Mouse (Mus musculus) heart, embryonic 12.5 days (tissue): ENCODE results near the gene Cipc. TPM values are rescaled to one million over a fixed set of nuclear protein-coding genes. Genes with fewer than 3 reads are reported as not detected.

ENCODE experiments used
- ATAC-seq: fragments of 200-750 bp; cut with Nextera tagmentation; 2 replicates; pipeline ENCODE4 v1.8.0; 2017; ENCODE audit warnings: moderate TSS enrichment, moderate library complexity; ENCODE audit not compliant: insufficient number of reproducible peaks, low FRiP score
- H3K27ac ChIP-seq: fragments of 300-500 bp; sonication (generic); 2 replicates; pipeline ENCODE4 v1.5.1; 2016; ENCODE audit warnings: mild to moderate bottlenecking, moderate library complexity; ENCODE audit not compliant: poor library complexity, severe bottlenecking
- H3K27me3 ChIP-seq: fragments of 300-500 bp; sonication (generic); replicated peaks from 2 replicates; pipeline ENCODE4 v1.6.1; 2016; ENCODE audit warnings: mild to moderate bottlenecking, moderate library complexity
- H3K36me3 ChIP-seq: fragments of 300-500 bp; sonication (generic); 2 replicates; pipeline ENCODE4 v1.6.1; 2016; ENCODE audit warnings: mild to moderate bottlenecking, moderate library complexity
- H3K4me1 ChIP-seq: fragments of 300-500 bp; sonication (generic); replicated peaks from 2 replicates; pipeline ENCODE4 v1.6.1; 2016; ENCODE audit warnings: mild to moderate bottlenecking
- H3K4me2 ChIP-seq: fragments of 300-500 bp; sonication (generic); 2 replicates; pipeline ENCODE4 v1.6.1; 2016; ENCODE audit warnings: mild to moderate bottlenecking, moderate library complexity
- H3K4me3 ChIP-seq: fragments of 300-500 bp; sonication (generic); 2 replicates; pipeline ENCODE4 v1.5.1; 2016; ENCODE audit warnings: mild to moderate bottlenecking
- H3K9ac ChIP-seq: fragments of 300-500 bp; sonication (generic); 2 replicates; pipeline ENCODE4 v1.6.1; 2016; ENCODE audit warnings: mild to moderate bottlenecking, moderate library complexity
- H3K9me3 ChIP-seq: fragments of 300-500 bp; sonication (generic); replicated peaks from 2 replicates; pipeline ENCODE4 v1.6.1; 2016; ENCODE audit warnings: mild to moderate bottlenecking, moderate library complexity
- WGBS: fragments of 180-500 bp; shearing (Covaris S2); methylation state at CpG from one replicate; pipeline ENCODE4 v1.1.7; 2016; 5-methylcytosine and 5-hydroxymethylcytosine counted together
- polyA plus RNA-seq: library from polyadenylated mRNA; unstranded; fragments of >200 nt; fragmentation: Nextera tagmentation; extraction: Ambion mirVana; gene quantifications from 2 replicates; pipeline ENCODE4 v1.2.1, GENCODE M21; 2016

Cipc gene
- polyA plus RNA-seq, 1 experiment from 2014 or later = 28.9 TPM

DNA sequence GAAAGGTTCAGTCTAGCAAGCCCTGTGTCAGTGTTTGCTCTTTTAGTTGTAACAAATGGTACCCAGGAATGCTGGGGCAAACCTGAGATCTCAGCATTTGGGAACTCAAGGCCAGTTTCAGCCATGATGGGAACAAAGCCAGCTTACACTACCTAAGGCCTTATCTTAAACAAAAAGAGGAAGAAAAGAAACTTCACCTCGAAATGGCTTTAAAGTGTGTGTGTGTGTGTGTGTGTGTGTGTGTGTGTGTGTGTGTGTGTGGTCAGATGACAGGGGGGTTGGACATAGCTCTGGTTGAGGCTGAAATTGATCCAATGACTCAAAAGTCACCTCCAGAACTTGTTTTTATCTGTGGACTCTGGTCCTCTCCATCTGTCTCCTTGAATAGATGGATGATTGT is 12.1 kb upstream of the Cipc start:
- Histone ChIP-seq H3K9ac (no peak overlapping the region), H3K4me3 (no peak overlapping the region), H3K27me3 (no peaks in the 10 kb centered on the region), H3K4me1 (peaks cover 6% of the 10 kb centered on the region; the same call in 1 of the 2 replicates), H3K4me2 (no peak overlapping the region), H3K27ac (no peak overlapping the region), H3K36me3 (no peaks in the 10 kb centered on the region), H3K9me3 (no peaks in the 10 kb centered on the region)
- ATAC-seq = no peak
- 60% methylated on average over 1 of the region's 1 CpGs for WGBS

GRCm38 (mm10) chr12:86935692-86936282 is 11.1 kb upstream of the Cipc start:
- H3K27ac ChIP-seq = no peak overlapping the region
- H3K4me1 ChIP-seq = peaks cover 6% of the 10 kb centered on the region; the same call in 1 of the 2 replicates
- H3K9ac ChIP-seq = no peak overlapping the region
- H3K9me3 ChIP-seq = no peaks in the 10 kb centered on the region
- H3K27me3 ChIP-seq = no peaks in the 10 kb centered on the region
- no peak overlapping the region for H3K4me2 ChIP-seq
- ATAC-seq = no peak
- no peak overlapping the region for H3K4me3 ChIP-seq
- H3K36me3 ChIP-seq = no peaks in the 10 kb centered on the region
- 72% methylated on average over 8 of the region's 8 CpGs for WGBS

DNA sequence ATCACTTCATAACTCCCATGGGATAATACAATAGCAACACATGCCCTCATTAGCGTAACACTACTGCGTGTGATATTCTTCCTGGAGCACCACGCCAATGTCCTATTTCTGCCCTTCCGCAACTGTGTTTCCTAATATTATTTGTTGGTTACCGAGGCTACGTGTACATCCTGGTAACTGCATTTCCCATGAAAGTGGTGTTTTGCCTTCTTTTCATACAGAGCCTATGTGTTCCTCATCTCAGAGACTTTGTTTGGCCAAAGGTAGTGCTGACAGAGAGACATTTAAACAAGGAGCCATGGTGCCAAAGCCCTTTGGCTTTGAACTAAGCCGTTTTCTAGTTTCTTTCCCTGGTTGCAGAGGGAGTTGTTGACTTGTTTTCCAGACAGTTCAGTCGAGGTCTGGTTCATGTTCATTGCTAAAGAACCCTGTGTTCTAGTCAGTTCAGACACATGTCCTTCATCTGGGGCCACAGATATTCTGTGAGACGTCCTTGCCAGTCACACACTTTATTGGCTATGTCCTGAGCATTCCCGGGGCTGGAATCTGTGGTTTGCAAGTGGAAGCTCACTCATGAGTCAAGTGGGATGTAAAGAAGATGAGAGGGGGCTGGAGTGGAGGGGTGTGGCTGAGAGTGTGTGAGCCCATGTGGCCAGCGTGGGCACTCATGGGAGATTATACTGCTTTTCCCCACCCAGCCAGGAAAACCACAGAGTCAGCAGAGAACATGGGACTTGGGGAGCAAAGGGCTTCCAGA is 10.1 kb upstream of the Cipc start:
- no peak overlapping the region for H3K9ac ChIP-seq
- WGBS = 71% methylated on average over 11 of the region's 11 CpGs
- ATAC-seq = no peak

GRCm38 (mm10) chr12:86938571-86938970 is 8.3 kb upstream of the Cipc start:
- Histone ChIP-seq H3K9me3 (no peaks in the 10 kb centered on the region), H3K4me2 (no peak overlapping the region), H3K27ac (no peak overlapping the region), H3K4me3 (no peak overlapping the region), H3K9ac (no peak overlapping the region), H3K27me3 (no peaks in the 10 kb centered on the region), H3K4me1 (peaks cover 22% of the 10 kb centered on the region), H3K36me3 (no peaks in the 10 kb centered on the region)
- 66% methylated on average over 9 of the region's 9 CpGs for WGBS
- ATAC-seq = no peak

More for the DNA sequence above, 10.1 kb upstream of the Cipc start:
- Histone ChIP-seq H3K27me3 (no peaks in the 10 kb centered on the region), H3K36me3 (no peaks in the 10 kb centered on the region), H3K4me1 (peaks cover 14% of the 10 kb centered on the region), H3K4me2 (no peak overlapping the region), H3K4me3 (no peak overlapping the region), H3K9me3 (no peaks in the 10 kb centered on the region), H3K27ac (no peak overlapping the region)

DNA sequence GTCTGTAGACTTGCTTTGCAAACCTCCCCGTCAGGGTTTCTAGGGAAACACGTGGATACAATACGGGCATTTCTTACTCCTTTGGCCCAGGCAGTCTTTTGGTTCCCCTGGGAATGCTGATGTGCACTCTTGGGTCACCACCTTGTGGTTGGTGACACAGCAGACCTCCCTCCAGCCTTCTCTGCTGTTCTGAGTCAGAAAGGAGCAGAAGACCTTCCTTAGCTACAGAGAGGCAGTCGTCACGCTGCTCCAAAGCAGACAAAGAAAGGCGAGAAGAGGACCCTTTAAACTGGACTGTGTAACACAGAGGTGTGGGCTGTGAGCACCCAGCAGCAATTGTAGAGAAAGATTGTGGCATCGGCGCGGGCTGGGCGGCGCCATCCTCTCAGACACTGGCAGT is 5.7 kb upstream of the Cipc start:
- Histone ChIP-seq H3K4me1 (peaks cover 26% of the 10 kb centered on the region), H3K27ac (peak overlapping the region; percentile 7; the same call in 1 of the 2 replicates), H3K9me3 (no peaks in the 10 kb centered on the region), H3K9ac (0 out of 2 replicates have a peak overlapping the region, but pooled peaks have one; percentile 13), H3K4me3 (no peak overlapping the region), H3K36me3 (no peaks in the 10 kb centered on the region), H3K27me3 (no peaks in the 10 kb centered on the region), H3K4me2 (no peak overlapping the region)
- ATAC-seq = no peak
- WGBS = 45% methylated on average over 11 of the region's 11 CpGs

DNA sequence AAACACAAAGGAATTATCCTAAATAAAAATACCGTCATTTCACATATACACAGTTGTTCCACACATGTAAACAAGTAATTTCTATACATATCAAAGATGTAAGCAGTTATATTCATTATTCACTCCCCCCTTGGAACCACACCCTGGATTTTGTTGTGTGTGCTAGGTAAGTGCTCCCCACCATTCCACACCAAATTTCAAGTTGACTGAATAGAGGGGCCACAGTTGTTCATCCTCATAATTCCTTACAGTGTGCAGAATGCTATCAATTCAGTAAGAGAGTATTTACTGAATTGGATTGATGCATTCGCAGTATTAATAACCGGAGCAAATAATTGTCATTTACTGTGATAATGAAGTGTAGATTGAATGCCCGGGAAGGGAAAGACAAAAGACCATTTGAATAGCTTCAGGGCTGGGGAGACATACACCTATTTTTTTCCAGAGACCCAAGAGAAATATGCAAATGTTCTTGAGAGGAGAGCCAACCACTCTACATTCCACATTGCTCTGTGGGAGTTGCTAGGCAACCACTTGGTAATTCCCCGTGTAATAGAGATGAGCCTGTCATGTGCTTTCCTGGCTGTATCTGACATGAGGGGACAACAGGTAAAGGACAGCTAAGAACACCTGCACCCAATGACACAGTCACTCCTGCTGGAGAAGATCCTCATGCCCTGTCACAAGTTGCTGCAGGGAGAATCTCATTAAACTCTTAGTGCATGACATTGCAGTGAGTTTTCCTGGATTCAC is 4.9 kb upstream of the Cipc start:
- Histone ChIP-seq H3K27me3 (no peaks in the 10 kb centered on the region), H3K9me3 (no peaks in the 10 kb centered on the region), H3K9ac (no peak overlapping the region), H3K36me3 (no peaks in the 10 kb centered on the region), H3K4me2 (peak overlapping the region; percentile 29), H3K27ac (peak overlapping the region; percentile 23; the same call in 1 of the 2 replicates), H3K4me1 (peaks cover 24% of the 10 kb centered on the region), H3K4me3 (no peak overlapping the region)
- whole genome bisulfite sequencing = 56% methylated on average over 5 of the region's 5 CpGs
- no peak for ATAC-seq

- Histone ChIP-seq H3K4me3 (no peak overlapping the region), H3K9ac (no peak overlapping the region), H3K9me3 (no peaks in the 10 kb centered on the region), H3K27ac (no peak overlapping the region), H3K4me1 (peaks cover 29% of the 10 kb centered on the region), H3K27me3 (no peaks in the 10 kb centered on the region), H3K4me2 (no peak overlapping the region), H3K36me3 (no peaks in the 10 kb centered on the region)
- no peak for ATAC-seq
- WGBS = 82% methylated on average over 8 of the region's 8 CpGs
Measured at GRCm38 (mm10) chr12:86943421-86943820, 3.4 kb upstream of the Cipc start.

DNA sequence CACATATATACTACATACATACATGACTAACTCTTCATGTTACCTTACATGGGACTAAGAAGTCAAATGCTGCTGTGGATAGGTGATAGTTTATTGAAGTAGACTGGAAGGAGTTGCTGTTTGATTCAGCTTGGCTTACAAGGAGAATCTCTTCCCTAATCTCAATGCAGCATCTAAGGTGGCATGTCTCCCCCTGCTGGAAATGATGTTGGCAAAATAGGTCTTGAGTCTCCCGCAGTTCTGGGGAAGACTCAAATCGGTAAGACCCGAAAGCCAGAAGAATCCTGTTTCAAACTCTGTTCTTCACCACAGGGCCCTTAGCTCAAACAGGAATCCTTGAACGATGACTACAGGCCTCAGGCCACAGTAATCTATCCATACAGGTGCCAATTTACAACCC is 1.7 kb upstream of the Cipc start:
- 11% methylated on average over 4 of the region's 4 CpGs for WGBS
- H3K4me2 ChIP-seq = no peak overlapping the region
- no peak for ATAC-seq
- H3K9ac ChIP-seq = no peak overlapping the region
- no peak overlapping the region for H3K27ac ChIP-seq
- peaks cover 41% of the 10 kb centered on the region for H3K4me1 ChIP-seq
- no peaks in the 10 kb centered on the region for H3K36me3 ChIP-seq
- H3K27me3 ChIP-seq = no peaks in the 10 kb centered on the region
- no peaks in the 10 kb centered on the region for H3K9me3 ChIP-seq
- no peak overlapping the region for H3K4me3 ChIP-seq

DNA sequence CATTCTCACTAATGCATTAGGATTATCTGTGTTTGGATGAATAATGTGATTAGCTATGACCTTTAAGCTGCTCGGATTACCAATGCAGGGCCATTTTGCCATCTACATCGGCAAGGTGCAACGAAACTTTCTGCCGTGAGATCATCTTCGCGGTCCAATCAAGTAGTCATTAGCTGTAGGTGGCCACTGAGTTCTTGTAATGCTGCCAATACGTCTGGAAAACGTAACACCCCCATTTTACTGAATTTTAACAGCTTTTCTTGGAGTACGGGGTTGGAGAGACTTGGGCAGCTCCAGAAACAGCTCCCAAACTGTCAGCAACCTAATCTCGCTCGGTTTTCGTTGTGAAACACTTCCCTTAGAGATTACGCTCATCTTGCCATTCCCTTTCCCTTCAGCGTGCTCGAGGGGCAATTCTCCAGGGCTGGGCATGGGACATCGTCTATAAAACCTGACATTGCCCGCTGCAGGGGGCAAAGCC is 502 bp upstream of the Cipc start:
- H3K4me1 ChIP-seq = peaks cover 44% of the 10 kb centered on the region
- WGBS = 2% methylated on average over 17 of the region's 17 CpGs

GRCm38 (mm10) chr12:86947681-86948401 is 998 bp downstream of the Cipc start:
- Histone ChIP-seq H3K9ac (peak overlapping the region; percentile 78), H3K9me3 (no peaks in the 10 kb centered on the region), H3K27ac (peak overlapping the region; percentile 79), H3K36me3 (peaks cover 5% of the 10 kb centered on the region), H3K4me2 (peak overlapping the region; percentile 82), H3K4me1 (peaks cover 33% of the 10 kb centered on the region), H3K4me3 (peak overlapping the region; percentile 54), H3K27me3 (no peaks in the 10 kb centered on the region)
- 20% methylated on average over 26 of the region's 26 CpGs for WGBS
- ATAC-seq = peak; percentile 33; the same call in 1 of the 2 replicates

More for the DNA sequence above, 502 bp upstream of the Cipc start:
- H3K36me3 ChIP-seq = no peaks in the 10 kb centered on the region
- H3K9me3 ChIP-seq = no peaks in the 10 kb centered on the region
- peak overlapping the region; percentile 82 for H3K4me2 ChIP-seq
- ATAC-seq = no peak
- H3K27ac ChIP-seq = peak overlapping the region; percentile 97
- no peaks in the 10 kb centered on the region for H3K27me3 ChIP-seq
- H3K4me3 ChIP-seq = peak overlapping the region; percentile 54
- H3K9ac ChIP-seq = peak overlapping the region; percentile 74
